Mouse (Mus musculus) embryonic stem cell, embryonic (primary cell): ENCODE results near the gene Ccnb1.

Experiments
- CTCF ChIA-PET, 4 experiments: fragments of 300-600 bp in 2 of 4; fragments of 350-600 bp in 2 of 4; sonication (Branson Sonifier 250); formaldehyde crosslinking; loops; one replicate each; lab custom pipeline; 2022; ENCODE audit warnings: inconsistent platforms in 2 of 4; lab: Charles Lee
- POLR2A ChIA-PET, 4 experiments: fragments of 300-600 bp in 2 of 4; fragments of 350-600 bp in 2 of 4; sonication (Branson Sonifier 250); formaldehyde crosslinking; loops; one replicate each; lab custom pipeline; 2022; ENCODE audit warnings: antibody characterized with exemption in 4 of 4, inconsistent platforms in 1 of 4; lab: Charles Lee

The Ccnb1 gene

DNA sequence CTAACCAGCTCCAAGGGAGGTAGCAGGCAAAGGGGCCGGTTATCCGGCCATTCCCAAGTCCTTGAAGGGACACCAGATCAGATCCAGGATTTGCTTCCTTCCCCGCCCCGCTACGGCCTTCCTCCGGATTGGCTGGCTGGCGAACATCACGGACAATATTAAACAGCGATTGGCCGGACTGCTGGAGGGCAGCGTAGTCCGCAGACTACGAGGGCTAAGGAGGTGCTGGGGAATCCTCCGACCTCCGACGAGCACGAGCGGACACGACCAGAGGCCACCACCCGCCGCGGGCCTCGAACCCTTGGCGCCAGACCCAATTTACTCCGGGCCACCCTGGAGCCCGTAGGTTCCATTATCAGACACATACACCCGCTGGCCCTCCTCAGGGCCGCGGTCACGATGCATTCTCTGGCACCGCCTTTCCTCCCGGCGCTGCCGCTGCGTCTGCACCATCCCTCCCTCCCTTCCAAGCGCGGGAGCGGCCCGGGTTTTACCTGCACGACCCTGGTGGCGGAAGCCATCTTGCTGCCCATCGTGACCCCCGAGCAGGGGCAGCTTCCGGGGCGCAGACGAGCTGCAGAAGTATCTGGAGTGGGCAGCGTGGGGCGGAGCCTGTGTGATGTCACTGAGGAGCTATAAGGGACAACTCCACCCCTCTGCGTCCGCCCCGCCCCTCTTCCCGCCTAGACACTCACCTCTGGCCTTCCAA lies 42.2 kb downstream of the Ccnb1 start, which contains the start of gene Mrps36:
Gene Mrps36, minus strand, starts transcription at position 624 of the 709 bp plus-strand sequence.
- POLR2A ChIA-PET: interaction anchor here (0.5 to 10.6 kb wide), 55 partner anchors 12 to 1911 kb away, joined by 3 to 261 read pairs (median 4); partner anchors contain the start of genes Ccnb1 (in 3 of the 4), Cdk7 (in 3 of the 4), Cenph (in 2 of the 4) and Ak6 (in 1 of the 4)

DNA sequence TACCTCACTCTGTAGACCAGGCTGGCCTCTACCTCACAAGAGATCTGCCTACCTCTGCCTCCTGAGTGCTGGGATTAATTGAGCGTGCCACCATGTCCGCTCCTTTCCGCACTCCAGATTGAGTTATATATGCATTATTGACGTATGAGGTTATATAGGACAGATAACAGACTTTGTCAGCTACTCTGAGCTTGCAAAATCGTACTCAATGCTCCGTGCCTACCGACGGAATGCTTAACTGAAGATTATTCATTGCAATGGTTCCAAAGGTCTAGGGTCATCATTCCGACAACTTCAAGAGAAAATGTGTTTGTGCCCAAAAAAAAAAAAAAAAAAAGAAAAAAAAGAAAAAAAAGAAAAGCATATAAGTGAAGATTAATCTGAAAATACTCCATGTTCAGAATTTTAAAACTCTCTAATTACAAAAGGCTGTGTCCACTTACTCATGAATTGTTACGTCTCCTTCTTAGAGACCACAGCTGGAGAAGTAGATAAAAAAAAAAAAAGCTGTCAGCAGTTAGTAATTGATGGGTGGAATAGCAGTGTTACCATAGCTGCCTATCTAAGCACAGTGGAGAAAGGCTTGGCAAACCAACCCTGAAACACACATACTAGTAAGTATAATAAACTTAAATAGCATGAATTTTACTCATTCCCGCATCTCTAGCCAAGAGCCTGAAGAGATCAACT lies 42.9 kb downstream of the Ccnb1 start:
- POLR2A ChIA-PET: interaction anchor here (0.6 to 10.6 kb wide), 37 partner anchors 12 to 1024 kb away, joined by 3 to 261 read pairs (median 5); partner anchors contain the start of genes Cdk7 (in 3 of the 4), Ak6 (in 2 of the 4), Ccnb1 (in 2 of the 4) and Rad17 (in 2 of the 4)

More for the DNA sequence above, 42.2 kb downstream of the Ccnb1 start, which contains the start of gene Mrps36:
- CTCF ChIA-PET: interaction anchor here in 1 of 4 experiments (1.2 to 1.6 kb wide), 3 partner anchors 13 to 132 kb away, joined by 3 to 6 read pairs (median 4); partner anchors contain the start of gene Cdk7

DNA sequence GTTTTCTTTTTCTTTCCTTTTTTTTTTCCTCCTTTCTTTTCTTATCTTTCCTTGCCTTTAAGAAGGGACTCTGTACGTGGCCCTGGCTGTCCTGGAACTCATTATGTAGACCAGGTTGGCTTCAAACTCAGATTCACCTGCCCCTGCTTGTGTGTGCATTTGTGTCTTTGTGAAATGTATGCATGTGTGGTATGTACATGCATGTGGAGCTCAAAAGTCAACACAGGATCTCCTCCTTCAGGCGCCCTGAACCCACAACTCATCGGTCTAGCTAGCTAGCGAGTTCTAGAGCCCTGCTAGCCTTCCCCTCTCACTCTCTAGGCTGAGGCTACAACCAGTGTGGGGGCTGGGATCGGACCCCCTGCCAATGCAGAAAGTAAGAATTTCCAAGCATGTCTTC lies 43.5 kb downstream of the Ccnb1 start:
- POLR2A ChIA-PET: interaction anchor here in 3 of 4 experiments (0.6 to 10.6 kb wide), 14 partner anchors 11 to 1025 kb away, joined by 3 to 261 read pairs (median 5); partner anchors contain the start of genes Cdk7 (in 3 of the 3), Ccnb1 (in 2 of the 3), Ak6 (in 1 of the 3) and Pik3r1 (in 1 of the 3)
- CTCF ChIA-PET: no interaction called here

More for the DNA sequence above, 42.9 kb downstream of the Ccnb1 start:
- CTCF ChIA-PET: interaction anchor here in 1 of 4 experiments (1.2 to 1.6 kb wide), 3 partner anchors 13 to 131 kb away, joined by 3 to 6 read pairs (median 4); partner anchors contain the start of gene Cdk7

DNA sequence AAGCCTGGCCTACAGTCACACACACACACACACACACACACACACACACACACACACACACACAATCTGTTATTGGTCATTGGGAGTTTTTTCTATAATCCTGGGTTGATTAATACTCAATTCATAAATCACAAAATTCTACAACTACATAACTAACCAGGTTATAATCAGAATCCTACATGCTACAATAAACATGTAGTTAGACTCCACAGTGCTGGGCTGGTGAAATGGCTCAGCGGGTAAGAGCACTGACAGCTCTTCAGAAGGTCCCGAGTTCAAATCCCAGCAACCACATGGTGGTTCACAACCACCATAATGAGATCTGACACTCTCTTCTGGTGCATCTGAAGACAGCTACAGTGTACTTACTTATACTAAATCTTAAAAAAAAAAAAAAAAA lies 53.6 kb downstream of the Ccnb1 start:
- ChIA-PET CTCF (no interaction called here), POLR2A (interaction anchor here in 2 of 4 experiments (1.5 to 10.0 kb wide), 6 partner anchors 10 to 43 kb away, joined by 3 to 261 read pairs (median 16); partner anchors contain the start of genes Mrps36 (in 2 of the 2) and Cenph (in 1 of the 2))

DNA sequence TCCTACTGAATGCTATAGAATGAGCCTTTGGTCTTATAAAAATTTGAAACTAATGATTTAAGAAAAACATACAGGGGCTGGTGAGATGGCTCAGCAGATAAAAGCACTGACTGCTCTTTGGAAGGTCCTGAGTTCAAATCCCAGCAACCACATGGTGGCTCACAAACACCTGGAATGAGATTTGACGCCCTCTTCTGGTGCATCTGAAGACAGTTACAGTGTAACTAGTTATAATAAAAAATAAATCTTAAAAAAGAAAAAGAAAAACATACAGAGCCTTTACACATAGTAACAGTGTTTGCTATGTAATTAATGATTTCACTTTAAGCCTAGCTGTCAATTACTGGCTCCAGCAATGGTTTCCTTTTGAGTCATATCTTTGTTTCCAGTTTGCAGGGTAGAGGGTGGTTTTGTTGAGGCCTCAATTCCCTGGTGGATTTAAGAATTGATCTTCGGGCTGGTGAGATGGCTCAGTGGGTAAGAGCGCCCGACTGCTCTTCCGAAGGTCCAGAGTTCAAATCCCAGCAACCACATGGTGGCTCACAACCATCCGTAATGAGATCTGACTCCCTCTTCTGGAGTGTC lies 54.8 kb downstream of the Ccnb1 start:
- CTCF ChIA-PET: interaction anchor here in 1 of 4 experiments (1.2 kb wide), 1 partner anchor 13 kb away, joined by 6 read pairs; the partner anchor contains the start of gene Mrps36
- POLR2A ChIA-PET: interaction anchor here in 3 of 4 experiments (0.6 to 10.0 kb wide), 29 partner anchors 9 to 1964 kb away, joined by 3 to 261 read pairs (median 8); partner anchors contain the start of genes Ccnb1 (in 3 of the 3), Mrps36 (in 3 of the 3) and Cenph (in 1 of the 3)

DNA sequence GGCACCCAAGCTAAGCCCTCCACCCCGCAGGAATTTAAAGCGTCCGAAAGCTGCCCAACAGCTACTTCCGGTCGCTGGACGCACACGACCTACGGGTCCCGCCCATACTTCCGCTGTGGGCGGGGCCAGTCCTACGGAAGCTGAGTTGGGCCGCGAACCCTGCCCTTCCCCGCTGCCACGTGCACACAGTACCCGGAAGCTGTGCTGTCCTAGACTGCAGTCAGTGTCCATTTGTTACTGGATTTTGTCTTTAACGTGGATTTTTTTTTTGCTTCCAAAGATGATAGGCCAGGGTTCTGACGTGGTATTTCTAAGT lies 55.6 kb downstream of the Ccnb1 start, which contains the start of gene Cdk7:
Gene Cdk7, minus strand, starts transcription at position 79 of the 316 bp plus-strand sequence.
- ChIA-PET POLR2A (interaction anchor here (0.5 to 10.0 kb wide), 56 partner anchors 8 to 1963 kb away, joined by 3 to 261 read pairs (median 4); partner anchors contain the start of genes Ccnb1 (in 3 of the 4), Mrps36 (in 3 of the 4), Ccdc125 (in 2 of the 4) and Cenph (in 2 of the 4)), CTCF (interaction anchor here in 2 of 4 experiments (0.6 to 1.2 kb wide), 7 partner anchors 9 to 238 kb away, joined by 3 to 10 read pairs (median 6); partner anchors contain the start of genes Gtf2h2 (in 1 of the 2) and Mrps36 (in 1 of the 2))

DNA sequence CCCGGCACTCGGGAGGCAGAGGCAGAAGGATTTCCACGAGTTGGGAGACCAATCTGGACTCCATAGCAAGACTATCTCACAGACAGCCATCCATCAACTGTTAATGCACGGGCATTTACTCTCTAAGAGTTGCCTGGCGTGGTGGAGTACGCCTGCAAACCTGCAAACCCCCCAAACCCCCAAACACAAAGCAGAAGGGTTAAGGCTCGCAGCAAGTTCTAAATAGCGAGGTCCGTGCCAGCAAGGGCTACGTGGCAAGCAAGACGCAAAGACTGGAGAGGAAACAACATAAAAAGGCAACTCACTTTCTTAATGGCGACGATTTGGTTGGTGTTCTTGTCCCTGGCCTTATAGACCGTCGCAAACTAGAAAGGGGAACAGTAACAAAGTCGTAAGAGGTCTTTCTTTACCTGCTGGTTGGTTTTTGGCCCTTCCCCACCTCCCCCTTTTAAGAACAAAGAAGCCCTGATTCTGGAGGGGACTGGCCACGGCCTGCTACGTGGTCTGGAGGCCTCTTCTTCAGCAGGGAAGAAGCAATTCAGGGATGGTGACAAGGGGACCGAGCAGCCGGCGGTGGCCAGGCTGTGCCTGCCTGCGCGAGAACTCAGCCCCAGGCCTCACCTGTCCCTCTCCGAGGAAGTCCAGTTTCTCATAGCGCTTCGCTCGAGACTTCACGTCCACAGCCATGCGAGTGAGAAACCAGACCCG lies 56.1 kb downstream of the Ccnb1 start:
- POLR2A ChIA-PET: interaction anchor here (0.5 to 10.0 kb wide), 55 partner anchors 8 to 505 kb away, joined by 3 to 261 read pairs (median 5); partner anchors contain the start of genes Ccnb1 (in 3 of the 4), Mrps36 (in 3 of the 4), Ccdc125 (in 2 of the 4) and Cenph (in 2 of the 4)
- CTCF ChIA-PET: interaction anchor here in 2 of 4 experiments (0.6 to 1.2 kb wide), 7 partner anchors 9 to 238 kb away, joined by 3 to 10 read pairs (median 6); partner anchors contain the start of genes Gtf2h2 (in 1 of the 2) and Mrps36 (in 1 of the 2)
